Mouse (Mus musculus) frontal cortex, adult (tissue): ENCODE data around the gene Pgrmc1.
"Not testable (repeated sequence)": the region's sequence is repeated elsewhere in the genome, so short reads cannot be mapped to it uniquely, and the experiment has no call there.

ENCODE experiments used
- ATAC-seq: cut with Nextera tagmentation; 2 replicates; pipeline ENCODE4 v1.9.2; 2017; ENCODE audit warnings: mild to moderate bottlenecking, moderate library complexity, mixed read lengths; ENCODE audit not compliant: low TSS enrichment

The Pgrmc1 gene

GRCm38 (mm10) chrX:36597707-36598389 lies at the start of gene Pgrmc1:
TSS of gene Pgrmc1 (plus strand) at chrX:36598206.
- peak; percentile 90 for ATAC-seq

GRCm38 (mm10) chrX:36548798-36549197 lies 49.2 kb upstream of the Pgrmc1 start:
- no peak for ATAC-seq

- peak; percentile 41 for ATAC-seq
These were observed 47.1 kb upstream of the Pgrmc1 start for GRCm38 (mm10) chrX:36550906-36551305.

- peak; percentile 81 for ATAC-seq
These were observed 46.7 kb upstream of the Pgrmc1 start for GRCm38 (mm10) chrX:36551351-36551750.

- peak; percentile 86 for ATAC-seq
These were observed 45.9 kb upstream of the Pgrmc1 start for GRCm38 (mm10) chrX:36552055-36552587.

- ATAC-seq = no peak
These were observed 45.3 kb upstream of the Pgrmc1 start for GRCm38 (mm10) chrX:36552715-36553114.

GRCm38 (mm10) chrX:36555196-36555595 lies 42.8 kb upstream of the Pgrmc1 start:
- not testable (repeated sequence) for ATAC-seq

- ATAC-seq = no peak
These were observed 37.8 kb upstream of the Pgrmc1 start for GRCm38 (mm10) chrX:36560170-36560569.

GRCm38 (mm10) chrX:36561650-36562049 lies 36.4 kb upstream of the Pgrmc1 start:
- ATAC-seq = peak; percentile 65; the same call in 1 of the 2 replicates

GRCm38 (mm10) chrX:36562079-36562478 lies 35.9 kb upstream of the Pgrmc1 start:
- no peak for ATAC-seq

GRCm38 (mm10) chrX:36586629-36587303 lies 11.2 kb upstream of the Pgrmc1 start:
- no peak for ATAC-seq

GRCm38 (mm10) chrX:36587304-36588209 lies 10.4 kb upstream of the Pgrmc1 start:
- ATAC-seq = no peak

- ATAC-seq = no peak
These were observed 7.7 kb upstream of the Pgrmc1 start for GRCm38 (mm10) chrX:36590266-36590665.

GRCm38 (mm10) chrX:36591120-36591519 lies 6.9 kb upstream of the Pgrmc1 start:
- no peak for ATAC-seq

GRCm38 (mm10) chrX:36591539-36591938 lies 6.5 kb upstream of the Pgrmc1 start:
- no peak for ATAC-seq

- no peak for ATAC-seq
These were observed 2.8 kb upstream of the Pgrmc1 start for GRCm38 (mm10) chrX:36595247-36595646.

GRCm38 (mm10) chrX:36596483-36597120 lies 1.4 kb upstream of the Pgrmc1 start:
- not testable (repeated sequence) for ATAC-seq

- peak; percentile 55 for ATAC-seq
These were observed 394 bp downstream of the Pgrmc1 start for GRCm38 (mm10) chrX:36598390-36598810.

- ATAC-seq = peak; percentile 32; the same call in 1 of the 2 replicates
These were observed 897 bp downstream of the Pgrmc1 start for GRCm38 (mm10) chrX:36598861-36599344.

GRCm38 (mm10) chrX:36599656-36600055 lies 1.6 kb downstream of the Pgrmc1 start:
- ATAC-seq = no peak

- ATAC-seq = no peak
These were observed 2.1 kb downstream of the Pgrmc1 start for GRCm38 (mm10) chrX:36600066-36600465.
